Mouse (Mus musculus) lung, postnatal 0 days (tissue): ENCODE measurements at regions not wholly inside any gene's neighbourhood (a gene's known extent, or its start where the extent isn't known, plus 50 kb on each side); places are given as distances from the start of the nearest gene placed in this dataset.

Experiments
- ATAC-seq: fragments of 200-750 bp; cut with Nextera tagmentation; 2 replicates; pipeline ENCODE4 v1.8.0; 2017; ENCODE audit warnings: moderate library complexity
- DNase-seq: peaks from one replicate; pipeline ENCODE4 v3.0.0-alpha.2; 2016; ENCODE audit warnings: low spot score
- H3K27ac ChIP-seq: fragments of 300-500 bp; sonication (generic); 2 replicates; pipeline ENCODE4 v1.5.1; 2014; ENCODE audit warnings: antibody characterized with exemption, mild to moderate bottlenecking, low read length, mixed read lengths
- H3K27me3 ChIP-seq: fragments of 300-500 bp; sonication (generic); replicated peaks from 2 replicates; pipeline ENCODE4 v1.6.1; 2014; ENCODE audit warnings: low read length, mixed read lengths; ENCODE audit not compliant: insufficient read depth
- H3K36me3 ChIP-seq: fragments of 300-500 bp; sonication (generic); 2 replicates; pipeline ENCODE4 v1.6.1; 2014; ENCODE audit warnings: low read length, mixed read lengths; ENCODE audit not compliant: insufficient read depth
- H3K4me1 ChIP-seq: fragments of 300-500 bp; sonication (generic); 2 replicates; pipeline ENCODE4 v1.6.1; 2014; ENCODE audit warnings: antibody characterized with exemption, low read depth, low read length, mixed read lengths; ENCODE audit not compliant: insufficient read depth
- H3K4me2 ChIP-seq: fragments of 300-500 bp; sonication (generic); replicated peaks from 2 replicates; pipeline ENCODE4 v1.6.1; 2014; ENCODE audit warnings: low read depth, mild to moderate bottlenecking, low read length, moderate library complexity, mixed read lengths
- H3K4me3 ChIP-seq: fragments of 300-500 bp; sonication (generic); 2 replicates; pipeline ENCODE4 v1.5.1; 2014; ENCODE audit warnings: low read depth, low read length
- H3K9ac ChIP-seq: fragments of 300-500 bp; sonication (generic); replicated peaks from 2 replicates; pipeline ENCODE4 v1.6.1; 2014; ENCODE audit warnings: low read depth, mild to moderate bottlenecking
- H3K9me3 ChIP-seq: fragments of 300-500 bp; sonication (generic); 2 replicates; pipeline ENCODE4 v1.6.1; 2016; ENCODE audit warnings: low read length, mixed read lengths
- CTCF ChIP-seq: IDR thresholded peaks from 2 replicates; pipeline ENCODE4 v1.5.1; 2016; ENCODE audit warnings: antibody characterized with exemption, mild to moderate bottlenecking
- EP300 ChIP-seq: IDR thresholded peaks from 2 replicates; pipeline ENCODE4 v1.6.1; 2016; ENCODE audit warnings: antibody characterized with exemption, mild to moderate bottlenecking, control low read depth
- WGBS: fragments of 180-500 bp; shearing (Covaris S2); extraction: QIAGEN DNeasy Blood & Tissue Kit; methylation state at CpG from one replicate; pipeline ENCODE4 v1.1.7; 2014; 5-methylcytosine and 5-hydroxymethylcytosine counted together

DNA sequence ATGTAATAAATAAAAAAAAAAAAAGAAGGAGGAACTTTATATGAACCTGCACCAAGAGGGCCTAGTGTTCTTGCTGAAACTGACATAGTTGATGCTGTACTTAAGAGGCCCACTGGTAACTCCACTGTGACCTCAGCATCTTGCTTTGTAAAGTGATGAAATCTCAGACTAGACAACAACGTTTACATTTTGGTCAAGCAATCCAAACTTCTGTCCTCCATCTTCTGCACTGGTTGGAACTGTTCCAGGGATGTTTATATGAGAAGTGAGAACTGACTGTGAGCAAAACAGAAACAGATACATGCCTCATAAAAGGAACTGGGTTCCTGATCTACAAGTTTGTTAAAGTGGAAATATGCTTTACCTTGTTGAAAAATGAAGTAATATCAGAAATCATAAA is 251.7 kb upstream of the Usp25 start:
- no peak overlapping the region for H3K4me3 ChIP-seq
- DNase-seq (peak; percentile 17), ATAC-seq (no peak)
- H3K9me3 ChIP-seq, result no peaks in the 10 kb centered on the region
- WGBS, result 22% methylated on average over 1 of the region's 1 CpGs
- TF ChIP-seq EP300, result no peak
- TF ChIP-seq CTCF, result no peak
- no peaks in the 10 kb centered on the region for H3K27me3 ChIP-seq
- peaks cover 5% of the 10 kb centered on the region; the same call in 1 of the 2 replicates for H3K4me1 ChIP-seq
- H3K36me3 ChIP-seq, result no peaks in the 10 kb centered on the region
- H3K4me2 ChIP-seq, result no peak overlapping the region
- H3K9ac ChIP-seq, result no peak overlapping the region
- H3K27ac ChIP-seq, result no peak overlapping the region

GRCm38 (mm10) chr16:76761004-76761403 is 252.5 kb upstream of the Usp25 start:
- no peak overlapping the region for H3K4me2 ChIP-seq
- TF ChIP-seq EP300, result no peak
- no peak for TF ChIP-seq CTCF
- ATAC-seq (no peak), DNase-seq (no peak)
- H3K4me3 ChIP-seq, result no peak overlapping the region
- no peaks in the 10 kb centered on the region for H3K36me3 ChIP-seq
- H3K4me1 ChIP-seq, result peaks cover 5% of the 10 kb centered on the region; the same call in 1 of the 2 replicates
- no peak overlapping the region for H3K9ac ChIP-seq
- H3K27ac ChIP-seq, result no peak overlapping the region
- WGBS, result 91% methylated on average over 1 of the region's 1 CpGs
- no peaks in the 10 kb centered on the region for H3K27me3 ChIP-seq
- H3K9me3 ChIP-seq, result no peaks in the 10 kb centered on the region

DNA sequence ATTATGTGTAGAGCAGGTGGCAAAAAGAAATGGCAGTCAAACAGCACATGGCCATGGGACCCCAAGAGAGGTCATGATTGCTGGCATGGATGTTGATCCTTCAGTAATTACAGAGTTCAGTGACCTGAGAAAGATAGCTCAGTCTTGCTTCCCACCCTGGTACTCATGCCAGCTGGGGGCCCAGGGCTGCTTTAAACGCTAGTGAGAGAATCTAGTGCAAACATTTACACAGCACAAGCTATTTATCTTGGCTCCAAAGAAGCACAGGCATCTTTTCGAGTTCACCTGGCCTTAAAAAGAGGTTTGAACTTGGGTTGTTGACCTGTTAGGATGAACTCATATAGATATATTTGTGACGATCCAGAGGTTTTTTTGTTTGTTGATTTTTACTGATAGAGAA is 258.6 kb upstream of the Usp25 start:
- Histone ChIP-seq H3K9ac (no peak overlapping the region), H3K27me3 (no peaks in the 10 kb centered on the region), H3K4me3 (no peak overlapping the region), H3K4me1 (no peaks in the 10 kb centered on the region), H3K4me2 (no peak overlapping the region), H3K27ac (no peak overlapping the region), H3K36me3 (no peaks in the 10 kb centered on the region), H3K9me3 (no peaks in the 10 kb centered on the region)
- no peak for DNase-seq
- ATAC-seq, result no peak
- WGBS, result 21% methylated on average over 3 of the region's 3 CpGs
- TF ChIP-seq CTCF (no peak), EP300 (no peak)

GRCm38 (mm10) chr16:76746385-76746784 is 267.1 kb upstream of the Usp25 start:
- no peaks in the 10 kb centered on the region for H3K9me3 ChIP-seq
- WGBS, result 83% methylated on average over 3 of the region's 3 CpGs
- H3K9ac ChIP-seq, result no peak overlapping the region
- no peak overlapping the region for H3K27ac ChIP-seq
- TF ChIP-seq EP300, result no peak
- no peak for TF ChIP-seq CTCF
- DNase-seq (no peak), ATAC-seq (no peak)
- H3K27me3 ChIP-seq, result no peaks in the 10 kb centered on the region
- H3K36me3 ChIP-seq, result no peaks in the 10 kb centered on the region
- no peak overlapping the region for H3K4me3 ChIP-seq
- H3K4me2 ChIP-seq, result no peak overlapping the region
- H3K4me1 ChIP-seq, result no peaks in the 10 kb centered on the region

- WGBS, result 54% methylated on average over 3 of the region's 3 CpGs
- Histone ChIP-seq H3K27ac (no peak overlapping the region), H3K4me3 (no peak overlapping the region), H3K36me3 (no peaks in the 10 kb centered on the region), H3K27me3 (no peaks in the 10 kb centered on the region), H3K9me3 (no peaks in the 10 kb centered on the region), H3K9ac (no peak overlapping the region), H3K4me1 (no peaks in the 10 kb centered on the region), H3K4me2 (no peak overlapping the region)
- ATAC-seq (no peak), DNase-seq (no peak)
- no peak for TF ChIP-seq CTCF
- no peak for TF ChIP-seq EP300
Measured at GRCm38 (mm10) chr16:76741141-76741540, 272.4 kb upstream of the Usp25 start.

DNA sequence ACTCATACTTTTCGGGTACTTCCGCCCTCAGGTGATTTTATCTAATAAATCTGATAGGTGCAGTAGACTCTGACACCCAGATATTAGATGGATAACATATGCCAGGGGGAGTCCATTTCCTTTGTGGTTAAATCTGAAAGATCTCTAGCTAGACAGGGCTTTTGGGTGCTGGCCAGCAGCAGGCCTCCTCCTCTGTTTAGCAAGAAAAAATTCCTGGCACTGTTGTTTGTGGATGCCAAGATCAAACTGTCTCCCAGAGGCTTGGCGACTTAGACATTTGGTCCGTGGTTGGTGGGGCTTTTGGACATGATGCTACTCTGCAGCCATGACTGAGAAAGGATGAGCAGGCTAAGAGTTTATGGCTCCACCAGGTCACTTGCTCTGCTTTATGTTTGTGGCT is 287.5 kb upstream of the Usp25 start:
- H3K4me3 ChIP-seq, result no peak overlapping the region
- WGBS, result 62% methylated on average over 4 of the region's 4 CpGs

DNA sequence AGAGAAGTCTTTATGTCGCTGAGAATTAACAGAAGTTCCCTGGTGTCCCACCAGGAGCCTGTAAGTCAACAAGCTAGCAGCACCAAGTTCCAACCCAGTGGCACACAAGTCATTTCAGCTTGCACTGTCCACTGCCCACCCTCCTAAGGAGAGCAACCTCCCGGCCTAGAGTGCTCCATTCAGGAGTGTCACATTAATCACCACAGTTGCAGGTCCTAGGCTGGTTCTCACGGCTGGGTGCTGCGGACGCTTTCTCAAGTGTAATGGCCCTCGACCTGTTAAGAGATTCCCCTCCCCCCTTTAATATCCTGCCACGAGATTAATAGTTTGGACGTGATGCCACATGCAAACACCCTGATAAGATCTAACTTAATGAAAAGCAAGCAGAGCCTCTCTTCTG is 288.2 kb upstream of the Usp25 start:
- TF ChIP-seq EP300, result no peak
- TF ChIP-seq CTCF, result no peak
- Histone ChIP-seq H3K9ac (no peak overlapping the region), H3K27me3 (no peaks in the 10 kb centered on the region), H3K36me3 (no peaks in the 10 kb centered on the region), H3K4me2 (no peak overlapping the region), H3K4me1 (no peaks in the 10 kb centered on the region), H3K27ac (no peak overlapping the region), H3K9me3 (no peaks in the 10 kb centered on the region), H3K4me3 (no peak overlapping the region)
- no peak for DNase-seq
- ATAC-seq, result no peak
- WGBS, result 34% methylated on average over 8 of the region's 8 CpGs

More for the DNA sequence above, 287.5 kb upstream of the Usp25 start:
- no peaks in the 10 kb centered on the region for H3K36me3 ChIP-seq
- H3K4me1 ChIP-seq, result no peaks in the 10 kb centered on the region
- H3K27ac ChIP-seq, result no peak overlapping the region
- H3K9me3 ChIP-seq, result no peaks in the 10 kb centered on the region
- TF ChIP-seq CTCF (no peak), EP300 (no peak)
- H3K9ac ChIP-seq, result no peak overlapping the region
- H3K27me3 ChIP-seq, result no peaks in the 10 kb centered on the region
- DNase-seq, result peak; percentile 13
- H3K4me2 ChIP-seq, result no peak overlapping the region
- no peak for ATAC-seq
